Mouse (Mus musculus) layer of hippocampus, adult 9-10 months (tissue): ENCODE data around the gene Adamtsl2.

ENCODE experiments used
- DNase-seq: peaks from one replicate; pipeline ENCODE4 v3.0.0; 2022; ENCODE audit warnings: low spot score

The Adamtsl2 gene

DNA sequence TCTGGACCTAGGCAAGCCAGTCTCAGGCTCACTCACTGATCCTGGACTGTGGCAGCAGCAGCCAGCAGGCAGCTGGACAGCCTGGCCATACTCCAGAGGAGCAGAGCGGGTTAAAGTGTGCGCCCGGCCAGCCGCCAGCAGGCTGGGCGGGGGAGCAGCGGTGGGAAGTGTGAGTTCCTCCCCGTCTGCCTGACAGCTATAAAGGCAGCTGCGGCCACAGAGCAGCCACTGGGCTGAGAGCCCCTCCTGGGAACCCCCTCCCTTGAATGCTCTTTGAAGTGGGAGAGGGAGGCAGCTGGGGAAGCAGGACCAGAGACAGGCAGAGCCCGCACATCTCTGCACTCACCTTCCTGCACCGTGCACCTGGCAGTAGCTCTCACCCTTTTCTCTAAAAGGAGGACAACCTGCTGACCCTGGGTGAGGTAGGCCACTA, at the start of gene Adamtsl2:
Gene Adamtsl2, plus strand, starts transcription at position 228 of the 433 bp plus-strand sequence.
- DNase-seq: no peak

- no peak for DNase-seq
These were observed 46.8 kb upstream of the Adamtsl2 start for GRCm38 (mm10) chr2:27032361-27032760.

- no peak for DNase-seq
These were observed 43.2 kb upstream of the Adamtsl2 start for GRCm38 (mm10) chr2:27036003-27036402.

DNA sequence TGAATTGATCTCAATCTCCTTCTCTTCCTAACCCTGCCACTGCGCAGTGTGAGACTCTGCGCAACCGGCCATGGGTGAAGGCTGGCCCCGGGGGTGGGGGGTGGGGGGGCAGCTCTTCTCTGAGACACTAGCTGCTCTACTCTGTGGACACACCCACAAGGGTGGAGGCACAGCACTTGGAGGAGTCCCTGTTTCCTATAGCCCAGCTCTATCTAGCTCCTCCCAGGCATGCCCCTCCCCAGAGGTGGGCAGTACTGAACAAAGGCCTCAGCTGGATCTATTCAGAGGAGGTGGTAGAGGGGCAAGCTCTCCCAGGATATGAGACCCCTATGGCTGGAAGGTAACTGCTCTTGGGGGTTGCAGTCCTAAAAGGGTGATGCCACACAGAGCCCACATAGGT, 42.2 kb upstream of the Adamtsl2 start:
- DNase-seq: no peak

DNA sequence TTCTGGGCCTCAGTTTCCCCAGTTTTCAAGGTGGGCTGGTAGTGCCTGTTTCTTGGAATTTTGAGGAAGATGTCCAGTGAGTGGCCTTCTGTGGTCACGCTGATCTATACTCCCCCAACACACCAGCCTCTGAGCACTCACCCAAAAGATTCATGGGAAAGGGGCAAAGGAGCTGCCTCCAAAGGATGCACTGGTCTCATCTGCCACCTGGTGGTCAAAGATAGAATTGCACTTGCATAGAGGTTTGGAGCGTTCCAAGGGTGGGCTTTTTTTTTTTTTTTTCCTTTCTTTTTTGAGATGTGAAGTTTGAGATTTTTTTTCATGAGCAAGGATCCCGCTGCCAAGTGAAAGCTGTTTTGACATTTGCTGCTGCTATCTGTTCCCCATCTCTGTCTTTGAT, 40.6 kb upstream of the Adamtsl2 start:
- peak; percentile 63 for DNase-seq

DNA sequence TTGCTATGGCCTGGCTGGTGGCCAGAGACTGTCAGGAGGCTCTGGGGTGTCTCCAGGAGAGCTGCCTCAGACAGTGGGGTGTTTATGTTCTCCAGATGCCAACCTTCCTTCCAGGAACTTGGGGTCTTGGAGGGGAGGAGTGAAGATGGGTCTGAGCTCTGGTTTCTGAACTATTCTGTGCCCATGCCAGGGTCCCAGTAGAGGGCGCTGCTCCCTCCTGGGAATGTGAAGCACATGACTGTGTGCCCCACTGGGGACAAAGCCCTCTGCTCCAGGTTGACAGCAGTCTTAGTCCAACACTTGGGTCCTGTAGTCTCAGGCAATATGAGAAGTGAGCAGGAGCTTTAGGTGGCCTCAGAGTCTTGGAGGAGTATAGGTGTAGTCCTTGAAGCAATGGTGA, 39.9 kb upstream of the Adamtsl2 start:
- no peak for DNase-seq

DNA sequence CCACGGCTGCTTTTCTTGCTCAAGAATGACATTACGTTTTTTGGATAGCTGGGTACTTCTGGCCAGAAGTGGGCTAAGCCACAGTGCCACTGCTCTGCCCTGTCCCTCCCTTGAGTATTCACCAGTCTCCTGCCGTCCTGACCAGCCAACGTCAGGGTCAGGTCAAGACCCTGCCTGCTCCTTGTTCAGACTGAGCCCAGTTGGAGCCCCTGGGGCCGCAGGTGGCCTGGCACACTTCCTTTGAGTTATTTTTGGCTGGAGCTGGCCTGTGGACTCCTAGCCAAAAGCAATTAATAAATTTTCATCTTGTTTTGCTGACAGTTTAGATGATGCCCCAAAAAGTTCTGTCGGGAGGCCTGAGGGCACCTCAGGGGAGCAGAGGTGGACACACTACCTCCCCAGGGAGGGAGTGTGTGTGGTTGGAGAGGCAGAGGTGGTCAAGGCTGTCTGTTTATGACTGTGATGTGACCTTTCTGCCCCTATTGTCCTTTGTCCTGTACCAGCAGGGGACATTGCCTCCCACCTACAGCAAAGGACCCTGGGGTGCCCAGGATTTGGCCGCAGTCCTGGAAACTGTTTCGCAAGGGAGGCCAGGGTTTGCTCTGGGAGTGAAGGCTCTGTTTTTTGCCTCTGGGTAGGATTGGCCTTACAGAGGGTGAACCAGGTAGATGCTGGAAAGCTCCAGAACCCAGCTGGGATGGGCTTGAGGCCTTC, 36.9 kb upstream of the Adamtsl2 start:
- DNase-seq: no peak

DNA sequence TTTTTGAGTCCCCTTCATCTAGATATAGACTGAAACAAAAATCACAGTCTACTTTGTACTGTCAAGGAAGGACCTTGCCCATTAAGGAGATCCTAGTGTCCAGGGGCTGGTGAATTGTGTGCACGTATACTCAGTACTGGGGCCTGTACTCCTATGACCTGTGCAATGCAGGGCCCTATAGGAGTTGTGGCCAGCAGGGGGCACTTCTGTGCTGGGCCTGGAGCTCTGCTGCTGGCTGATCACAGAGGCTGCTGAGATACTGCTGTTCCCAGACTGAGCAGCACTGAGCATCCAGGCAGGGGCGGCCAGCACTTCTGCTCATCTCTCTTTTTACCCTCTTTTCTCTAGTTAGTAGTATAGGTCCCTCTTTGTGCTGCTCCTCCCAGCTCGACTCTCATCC, 35.7 kb upstream of the Adamtsl2 start:
- peak; percentile 78 for DNase-seq

DNA sequence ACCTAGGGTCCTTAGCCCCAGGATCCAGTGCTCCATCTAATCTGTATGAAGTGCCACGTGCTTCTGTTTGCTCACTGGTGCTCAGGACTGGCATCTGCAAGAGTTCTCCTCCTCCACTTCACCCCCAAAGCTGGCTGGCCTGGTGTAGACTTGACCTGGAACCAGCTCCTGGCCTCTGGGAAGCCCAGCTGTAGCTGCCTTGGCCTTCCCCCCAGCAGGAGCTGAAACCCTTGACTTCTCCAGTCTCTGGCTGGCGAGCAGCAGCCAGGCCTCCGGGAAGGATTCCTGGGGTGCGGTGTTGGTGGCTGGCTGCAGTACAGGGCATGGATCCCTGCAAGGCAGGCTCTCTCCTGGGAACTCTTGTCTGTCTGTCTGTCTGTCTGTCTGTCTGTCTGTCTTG, 35.0 kb upstream of the Adamtsl2 start:
- DNase-seq: no peak

DNA sequence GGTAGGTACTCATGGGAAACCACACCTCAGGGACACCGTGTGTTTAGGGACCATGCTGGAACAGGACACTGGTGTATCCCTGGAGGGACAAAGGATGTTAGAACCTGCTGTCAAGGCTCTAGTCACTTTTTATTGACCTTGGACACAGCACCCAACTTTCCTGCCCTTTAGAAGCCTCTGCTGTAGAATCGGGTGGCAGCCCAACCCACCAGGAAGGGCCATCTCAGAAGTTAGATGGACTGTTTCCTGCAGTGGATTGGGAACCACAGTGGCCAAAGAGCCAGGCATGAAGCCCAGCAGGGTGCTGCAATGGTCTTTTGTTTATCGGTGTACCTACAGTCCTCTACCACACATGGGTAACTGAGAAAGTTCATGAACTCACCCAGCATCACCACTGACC, 34.5 kb upstream of the Adamtsl2 start:
- DNase-seq: no peak

DNA sequence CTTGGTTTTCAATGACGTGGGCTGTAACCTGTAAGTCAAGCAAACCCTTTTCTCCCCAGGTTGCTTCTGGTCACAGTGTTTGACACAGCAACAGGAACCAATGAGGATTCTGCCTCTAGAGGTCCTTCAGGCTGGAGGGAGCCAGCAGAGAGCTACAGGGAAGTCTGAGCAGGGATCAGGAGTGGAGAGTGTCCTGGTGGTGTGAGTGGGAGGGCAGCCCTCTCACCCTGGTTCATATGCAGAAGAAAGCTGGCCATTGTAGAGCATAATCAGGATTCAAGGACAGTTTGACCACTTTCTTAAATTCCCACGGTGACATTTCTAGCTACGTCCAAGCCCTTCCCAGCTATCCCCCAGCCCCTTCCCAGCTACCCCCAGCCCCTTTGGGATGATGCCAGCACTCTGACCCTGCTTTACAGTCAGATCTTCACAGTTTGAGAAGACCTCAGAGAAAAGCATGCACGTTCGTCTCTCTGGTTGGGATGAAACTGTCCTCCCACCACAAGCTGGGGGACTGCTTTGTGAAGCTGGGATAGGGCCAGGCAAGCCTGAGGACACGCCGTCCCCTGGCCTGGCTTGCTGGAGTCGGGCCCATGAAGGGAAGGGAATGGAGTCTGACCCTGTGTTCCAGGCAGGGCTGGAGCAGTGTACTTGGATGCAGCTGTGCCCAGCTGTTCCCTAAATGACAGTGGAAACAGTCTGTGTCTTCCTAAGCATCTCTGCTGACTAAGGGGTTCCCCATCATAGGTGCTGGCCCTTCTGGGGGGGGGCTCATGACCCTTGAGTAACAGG, 33.0 kb upstream of the Adamtsl2 start:
- no peak for DNase-seq

GRCm38 (mm10) chr2:27049408-27049807, 29.8 kb upstream of the Adamtsl2 start:
- no peak for DNase-seq

DNA sequence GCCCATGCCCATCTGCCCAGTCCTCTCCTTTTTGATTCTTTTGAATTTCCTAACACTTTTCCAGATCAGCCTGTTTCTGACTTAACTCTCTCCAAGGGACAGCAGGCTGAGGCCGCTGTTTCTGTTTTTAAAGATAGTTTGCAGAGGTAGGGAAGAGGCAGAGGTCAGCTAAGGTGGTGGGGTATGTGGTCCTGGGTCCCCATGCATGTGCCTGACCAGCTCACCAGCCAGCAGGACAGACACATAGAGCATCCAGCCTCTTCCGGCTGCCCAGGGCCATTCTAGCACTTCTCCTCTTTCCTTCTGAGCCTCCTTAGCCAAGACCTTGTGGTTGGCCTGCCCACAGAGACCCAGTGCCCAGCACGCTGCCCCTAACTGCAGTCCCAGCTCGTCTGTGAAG, 20.9 kb upstream of the Adamtsl2 start:
- no peak for DNase-seq

GRCm38 (mm10) chr2:27058751-27059150, 20.4 kb upstream of the Adamtsl2 start:
- DNase-seq: no peak

- no peak for DNase-seq
These were observed 20.0 kb upstream of the Adamtsl2 start for GRCm38 (mm10) chr2:27059187-27059586.

- no peak for DNase-seq
These were observed 12.1 kb upstream of the Adamtsl2 start for GRCm38 (mm10) chr2:27067124-27067523.

- DNase-seq: no peak
These were observed 11.2 kb upstream of the Adamtsl2 start for GRCm38 (mm10) chr2:27067996-27068395.

- no peak for DNase-seq
These were observed 9.5 kb upstream of the Adamtsl2 start for GRCm38 (mm10) chr2:27069646-27070045.

- no peak for DNase-seq
These were observed 8.8 kb upstream of the Adamtsl2 start for GRCm38 (mm10) chr2:27070247-27070813.

- peak; percentile 86 for DNase-seq
These were observed 8.0 kb upstream of the Adamtsl2 start for GRCm38 (mm10) chr2:27071137-27071536.

- DNase-seq: no peak
These were observed 7.2 kb upstream of the Adamtsl2 start, which contains the start of gene Mymk for GRCm38 (mm10) chr2:27071978-27072377. Gene Mymk (minus strand): TSS chr2:27072179.

GRCm38 (mm10) chr2:27073407-27073806, 5.8 kb upstream of the Adamtsl2 start:
- DNase-seq: no peak

DNA sequence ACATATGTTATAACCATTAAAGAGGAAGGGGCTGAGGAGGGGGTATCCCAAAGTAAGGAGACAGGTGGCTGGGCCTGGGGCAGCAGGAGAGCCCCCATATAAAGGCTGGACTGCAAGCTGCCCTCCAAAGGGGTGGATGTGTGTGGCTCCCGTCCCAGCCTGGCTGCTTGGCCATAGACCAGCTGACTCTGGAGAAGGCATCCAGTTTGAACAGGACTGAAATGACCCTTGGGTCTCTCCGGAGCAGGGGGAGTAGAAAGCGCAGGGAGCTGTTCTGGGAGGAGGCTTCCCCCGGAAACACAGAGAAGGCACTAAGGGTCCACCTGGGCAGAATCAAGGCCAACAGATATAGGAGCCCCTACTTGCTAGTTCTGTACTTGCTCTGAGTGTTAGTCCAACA, 4.4 kb upstream of the Adamtsl2 start:
- no peak for DNase-seq
